ENCODE assay signal across 9 mouse cellular contexts in the genomic region with DNA sequence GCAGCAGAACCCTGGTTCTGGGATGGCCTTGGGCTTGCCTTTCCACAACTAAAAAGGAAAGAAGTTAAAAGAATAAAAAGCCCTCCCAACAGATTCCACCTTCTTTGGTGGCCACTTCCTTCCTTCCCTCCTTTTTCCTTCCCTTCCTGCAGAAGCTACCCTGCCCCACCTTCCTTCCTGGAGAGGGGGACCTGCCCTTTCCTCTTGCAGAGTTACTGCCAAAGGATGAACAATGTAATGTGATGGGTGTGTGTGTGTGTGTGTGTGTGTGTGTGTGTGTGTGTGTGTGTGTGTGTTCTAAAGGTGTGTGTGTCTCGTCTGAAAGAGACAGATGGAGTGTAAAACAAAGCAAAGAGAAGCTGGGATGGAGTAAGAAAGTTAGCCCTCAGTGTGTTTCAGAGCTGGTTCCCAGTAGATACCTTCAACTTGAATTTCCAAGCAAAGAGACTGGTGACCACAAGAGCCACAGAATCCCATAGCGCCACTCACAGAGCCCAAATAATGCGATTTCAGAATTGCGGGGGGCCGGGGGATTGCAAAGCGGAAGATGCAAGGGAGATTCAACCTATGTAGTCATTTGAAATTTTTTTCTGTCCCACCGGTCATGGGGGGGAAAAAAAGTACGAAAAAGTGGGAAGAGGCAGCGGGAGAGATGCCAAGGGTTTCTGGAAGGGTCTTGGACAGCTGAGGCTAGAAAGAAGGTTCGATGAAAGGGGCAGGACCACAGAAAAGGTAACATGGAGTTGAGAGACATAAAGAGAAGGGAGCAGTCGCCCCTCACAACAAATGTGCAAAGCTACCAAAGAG. TPM values are rescaled to one million over a fixed set of nuclear protein-coding genes. Genes with fewer than 3 reads are reported as not detected.
DNase-seq lines count a peak whose midpoint lies in the region; ATAC-seq and TF ChIP-seq lines count a peak whose summit lies in the region.
"Had no signal": no experiment of that assay in that cellular context is flagged by ENCODE, and none has a peak within 500 bp of the region (broad histone marks: within the 10 kb centered on the region; RNA-seq: fewer than 3 reads in every experiment).

No protein-coding gene starts in this region.

- peak overlapping the region; percentile 79 for H3K4me2 ChIP-seq in embryonic facial prominence, embryonic 11.5 days (ENCODE audit: low read depth, low read length)
- peak overlapping the region; percentile 84 for H3K4me2 ChIP-seq in hindbrain, postnatal 0 days (ENCODE audit: low read depth, low read length)
- H3K4me2 ChIP-seq in midbrain, embryonic 11.5 days = peak overlapping the region; percentile 58

- no peaks in the 10 kb centered on the region for H3K27me3 ChIP-seq in kidney, adult 2 months (replicated peaks; ENCODE audit: control insufficient read depth, insufficient read depth, low read length)
- H3K27me3 ChIP-seq in embryonic facial prominence, embryonic 11.5 days (ENCODE audit: control insufficient read depth, insufficient read depth, low read length) = no peaks in the 10 kb centered on the region
- H3K27me3 ChIP-seq in hindbrain, postnatal 0 days (ENCODE audit: insufficient read depth, low read length) = no peaks in the 10 kb centered on the region
- H3K27me3 ChIP-seq in midbrain, embryonic 11.5 days (ENCODE audit: control insufficient read depth, insufficient read depth, low read length) = no peaks in the 10 kb centered on the region
- H3K27me3 ChIP-seq: Patski had no signal

- no peak for ATAC-seq in embryonic facial prominence, embryonic 11.5 days (replicated peaks; ENCODE audit: insufficient number of reproducible peaks, low FRiP score, low TSS enrichment, low read depth)
- no peak for ATAC-seq in hindbrain, postnatal 0 days
- no peak for ATAC-seq in midbrain, embryonic 11.5 days (ENCODE audit: low FRiP score)
- ATAC-seq in megakaryocyte progenitor cell, adult 5-6 weeks (replicated peaks; ENCODE audit: poor library complexity) = no peak

- no peaks in the 10 kb centered on the region for H3K9me3 ChIP-seq in embryonic facial prominence, embryonic 11.5 days (replicated peaks; ENCODE audit: control insufficient read depth, low read length)
- no peaks in the 10 kb centered on the region for H3K9me3 ChIP-seq in hindbrain, postnatal 0 days (ENCODE audit: low read length)
- H3K9me3 ChIP-seq in midbrain, embryonic 11.5 days (ENCODE audit: control insufficient read depth, low read length) = no peaks in the 10 kb centered on the region

- TF ChIP-seq POLR2A in kidney, adult 2 months (IDR thresholded peaks at IDR 0.05; ENCODE audit: low read depth, low read length) = no peak

- DNase-seq in kidney, adult 2 months = peak; percentile 76
- no peak for DNase-seq in kidney, adult 9 months
- no peak for DNase-seq in embryonic facial prominence, embryonic 11.5 days (ENCODE audit: low spot score)
- no peak for DNase-seq in hindbrain, postnatal 0 days (ENCODE audit: low spot score)
- DNase-seq in midbrain, embryonic 11.5 days (ENCODE audit: low spot score, missing footprints) = peak; percentile 98
- DNase-seq in gastrocnemius, postnatal 14 days = no peak
- DNase-seq in left cerebral cortex, adult 8-10 months (ENCODE audit: low spot score in 2 of 2) = no peak

- H3K4me3 ChIP-seq in kidney, adult 2 months (ENCODE audit: insufficient read depth, low read depth, low read length) = no peak overlapping the region
- peak overlapping the region; percentile 37 for H3K4me3 ChIP-seq in embryonic facial prominence, embryonic 11.5 days (ENCODE audit: low read depth, low read length)
- H3K4me3 ChIP-seq in hindbrain, postnatal 0 days (ENCODE audit: low read length) = peak overlapping the region; percentile 45
- H3K4me3 ChIP-seq in midbrain, embryonic 11.5 days (ENCODE audit: low read depth, low read length) = peak overlapping the region; percentile 32; the same call in 1 of the 2 replicates

- peaks cover 28% of the 10 kb centered on the region for H3K4me1 ChIP-seq in kidney, adult 2 months (ENCODE audit: control insufficient read depth, insufficient read depth, low read length)
- no peaks in the 10 kb centered on the region; the same call in none of the 2 replicates for H3K4me1 ChIP-seq in embryonic facial prominence, embryonic 11.5 days (ENCODE audit: control insufficient read depth, insufficient read depth, low read length)
- peaks cover 29% of the 10 kb centered on the region for H3K4me1 ChIP-seq in hindbrain, postnatal 0 days (ENCODE audit: insufficient read depth, low read length)
- H3K4me1 ChIP-seq in midbrain, embryonic 11.5 days (ENCODE audit: control insufficient read depth, insufficient read depth, low read length) = peaks cover 46% of the 10 kb centered on the region

- TF ChIP-seq CTCF in kidney, adult 2 months (conservative IDR thresholded peaks at IDR 0.05; ENCODE audit: insufficient read depth, insufficient read length, low read depth, low read length) = no peak
- TF ChIP-seq CTCF in hindbrain, postnatal 0 days (IDR thresholded peaks at IDR 0.05; ENCODE audit: low read depth) = no peak

- 41% methylated on average over 11 of the region's 11 CpGs for WGBS in kidney, adult 2 months
- 12% methylated on average over 11 of the region's 11 CpGs for WGBS in embryonic facial prominence, embryonic 11.5 days
- WGBS in hindbrain, postnatal 0 days = 6% methylated on average over 11 of the region's 11 CpGs
- 2% methylated on average over 11 of the region's 11 CpGs for WGBS in midbrain, embryonic 11.5 days

- H3K9ac ChIP-seq in embryonic facial prominence, embryonic 11.5 days (replicated peaks; ENCODE audit: low read length) = peak overlapping the region; percentile 72
- peak overlapping the region; percentile 70 for H3K9ac ChIP-seq in hindbrain, postnatal 0 days (replicated peaks; ENCODE audit: low read length)
- peak overlapping the region; percentile 66 for H3K9ac ChIP-seq in midbrain, embryonic 11.5 days (ENCODE audit: low read length)

- no peaks in the 10 kb centered on the region for H3K36me3 ChIP-seq in kidney, adult 2 months (ENCODE audit: control insufficient read depth, insufficient read depth, low read length)
- H3K36me3 ChIP-seq in embryonic facial prominence, embryonic 11.5 days (replicated peaks; ENCODE audit: control insufficient read depth, insufficient read depth, low read depth, low read length) = no peaks in the 10 kb centered on the region
- no peaks in the 10 kb centered on the region for H3K36me3 ChIP-seq in hindbrain, postnatal 0 days (ENCODE audit: insufficient read depth, low read length)
- H3K36me3 ChIP-seq in midbrain, embryonic 11.5 days (ENCODE audit: control insufficient read depth, insufficient read depth, low read length) = no peaks in the 10 kb centered on the region

- H3K27ac ChIP-seq in kidney, adult 2 months (ENCODE audit: insufficient read depth, low read depth, low read length) = peak overlapping the region; percentile 75
- H3K27ac ChIP-seq in embryonic facial prominence, embryonic 11.5 days (replicated peaks; ENCODE audit: low read depth, low read length) = peak overlapping the region; percentile 98
- peak overlapping the region; percentile 91 for H3K27ac ChIP-seq in hindbrain, postnatal 0 days
- H3K27ac ChIP-seq in midbrain, embryonic 11.5 days (ENCODE audit: low read depth, low read length) = peak overlapping the region; percentile 98

- intact Hi-C loops in gastrocnemius, postnatal 14 days (cut with DNase I; ENCODE audit: low total_unique reads) = no loop called here

RNA-seq across cellular contexts. Expression of a gene that starts 17.1 kb away (rescaled TPM):
- polyA plus RNA-seq in kidney, adult 2 months (2012; rRNA removed) = 8.6 and 9.8 TPM in 2 replicates
- polyA plus RNA-seq in embryonic facial prominence, embryonic 11.5 days (2014; fragmentation: Nextera tagmentation; extraction: Ambion mirVana) = 16.4 and 19.0 TPM in 2 replicates
- 51.4 and 60.5 TPM in 2 replicates for total RNA-seq in hindbrain, postnatal 0 days (2014; rRNA removed)
- polyA plus RNA-seq in hindbrain, postnatal 0 days (2015; fragmentation: Nextera tagmentation; extraction: Ambion mirVana) = 5.2 and 5.7 TPM in 2 replicates
- polyA plus RNA-seq in midbrain, embryonic 11.5 days (2014; fragmentation: Nextera tagmentation; extraction: Ambion mirVana) = 12.4 and 13.5 TPM in 2 replicates
- total RNA-seq in gastrocnemius, postnatal 14 days (2021) = 1 to 10 TPM; 4.6 to 6.4 TPM
- 10 to 100 TPM; 43.5 to 50.4 (median 47.5) TPM for total RNA-seq in left cerebral cortex, adult 8-10 months (2022)
- total RNA-seq in megakaryocyte progenitor cell, adult 5-6 weeks (2015) = 6.8 and 12.1 TPM in 2 replicates
- total RNA-seq in megakaryocyte progenitor cell, adult 5-6 weeks (2017) = 5.1 and 5.7 TPM in 2 replicates

Comparison
In these comparisons a context has a peak if more than half of its experiments do, and no peak if none do; other contexts are left out.
1. DNase-seq: peak in kidney, adult 2 months (single experiment) and midbrain, embryonic 11.5 days (single experiment); none in kidney, adult 9 months (single experiment), embryonic facial prominence, embryonic 11.5 days (single experiment), hindbrain, postnatal 0 days (single experiment), gastrocnemius, postnatal 14 days (single experiment) and left cerebral cortex, adult 8-10 months (0 of 2).
2. Peak in every context shown above with its lines, with median percentiles within 50 percentile points of each other: H3K27ac ChIP-seq, H3K4me2 ChIP-seq and H3K9ac ChIP-seq.